Mouse (Mus musculus) testis, adult 2 months (tissue): Measurements from ENCODE around the gene Olfr195.

Experiments
- CTCF ChIP-seq: fragments of 200-500 bp; IDR thresholded peaks from 2 replicates; pipeline ENCODE4 v1.5.1; 2012; ENCODE audit warnings: low read depth, mild to moderate bottlenecking, inconsistent platforms, low read length, moderate library complexity; ENCODE audit not compliant: control insufficient read depth, insufficient read depth, insufficient replicate concordance
- POLR2A ChIP-seq: fragments of 200-500 bp; IDR thresholded peaks from 2 replicates; pipeline ENCODE4 v1.6.1; 2012; ENCODE audit warnings: low read depth, mild to moderate bottlenecking, inconsistent platforms, low read length, moderate library complexity; ENCODE audit not compliant: control insufficient read depth

GRCm38 (mm10) chr16:59170354-59170753 lies 23.5 kb downstream of the Olfr195 start, which contains the start of gene Olfr196:
- no peak for TF ChIP-seq CTCF
- no peak for TF ChIP-seq POLR2A
